Mouse (Mus musculus): ENCODE results near the gene Twnk.
A peak's percentile ranks its signal among the peaks of the same experiment; 100 is the strongest.

The Twnk gene

DNA sequence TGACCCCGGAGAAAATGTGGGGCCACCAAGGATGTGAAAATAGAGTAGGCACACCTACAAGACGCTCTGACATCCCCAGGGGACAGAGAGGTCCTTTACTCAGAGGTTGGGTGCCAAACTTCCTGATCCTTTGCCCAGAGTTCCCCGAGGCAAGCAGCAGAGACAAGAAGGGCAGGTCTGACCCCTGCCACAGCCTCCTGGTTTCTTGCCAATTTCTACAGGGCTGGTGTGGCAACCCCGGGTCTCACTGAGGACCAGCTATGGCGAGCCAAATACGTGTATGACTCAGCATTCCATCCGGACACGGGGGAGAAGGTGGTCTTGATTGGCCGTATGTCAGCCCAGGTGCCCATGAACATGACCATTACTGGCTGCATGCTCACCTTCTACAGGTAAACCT lies 44.1 kb downstream of the Twnk start:
- DNase-seq (ENCODE audit: low read depth, low spot score) = no peak

- no peak for DNase-seq (ENCODE audit: low read depth, low spot score)
Observed at GRCm38 (mm10) chr19:45053451-45053850, 48.0 kb downstream of the Twnk start.

- peak; percentile 81 for DNase-seq (ENCODE audit: low read depth, low spot score)
Observed at GRCm38 (mm10) chr19:45054892-45055690, 49.6 kb downstream of the Twnk start.

DNA sequence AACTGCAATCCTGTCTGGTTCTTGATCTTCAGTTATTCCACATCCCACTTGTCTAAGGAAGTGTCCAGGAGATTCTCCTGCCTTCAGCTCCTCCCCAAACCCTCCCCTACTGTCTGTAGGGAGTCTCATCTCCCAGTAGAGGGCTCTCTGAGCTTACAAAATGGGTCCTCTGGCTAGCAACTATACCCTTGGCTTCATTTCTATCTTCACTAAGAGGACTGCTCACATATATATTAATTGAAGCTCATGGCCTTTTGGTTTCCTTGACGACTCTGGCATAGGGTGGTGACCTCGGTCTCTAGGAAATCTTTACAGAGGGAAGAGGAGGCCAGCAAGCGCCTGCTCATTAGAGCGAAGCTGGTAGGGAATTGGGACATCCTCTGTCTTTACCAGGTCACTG lies 50.9 kb downstream of the Twnk start:
- no peak for DNase-seq (ENCODE audit: low read depth, low spot score)

- DNase-seq (ENCODE audit: low read depth, low spot score) = no peak
Observed at GRCm38 (mm10) chr19:45056908-45057698, 51.6 kb downstream of the Twnk start.

GRCm38 (mm10) chr19:45057724-45058112 lies 52.3 kb downstream of the Twnk start:
- no peak for DNase-seq (ENCODE audit: low read depth, low spot score)

GRCm38 (mm10) chr19:45058113-45058839 lies 52.8 kb downstream of the Twnk start:
- peak; percentile 97 for DNase-seq (ENCODE audit: low read depth, low spot score)

DNA sequence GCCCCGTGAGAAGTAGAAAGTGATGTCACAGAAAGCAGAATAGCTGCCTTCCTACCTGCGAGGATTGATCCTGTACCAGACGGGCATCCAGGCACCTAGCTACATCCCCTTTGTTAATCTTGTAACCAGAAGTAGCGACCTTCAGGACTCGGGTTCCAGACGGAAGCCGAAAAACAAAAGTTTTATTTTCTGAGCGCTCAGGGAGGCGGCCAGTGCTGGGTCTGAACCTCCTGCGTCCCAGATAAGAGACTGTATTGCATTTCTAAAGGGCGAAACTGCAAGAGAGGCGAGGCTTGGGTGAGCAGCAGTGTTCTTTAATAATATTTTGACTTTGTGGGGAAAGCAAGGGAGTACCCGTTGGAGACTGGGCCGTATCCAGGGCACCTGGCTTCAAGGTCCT lies 53.4 kb downstream of the Twnk start:
- no peak for DNase-seq (ENCODE audit: low read depth, low spot score)

All from telencephalon, adult 2 months (tissue).